Mouse (Mus musculus): Measurements from ENCODE around the gene BC055324. TPM values are rescaled to one million over a fixed set of nuclear protein-coding genes. Genes with fewer than 3 reads are reported as not detected.

Gene BC055324
- total RNA-seq, 4 experiments from 2014 or later = 0.95 to 2.5 (median 1.5) TPM

Other genes starting within 250 kb of the BC055324 start
- 100 to 1,000 TPM; 180 to 202 (median 190) TPM for gene Kifap3, start 215.2 kb downstream of the BC055324 start, total RNA-seq (2022)
- gene Scyl3, start 65.7 kb downstream of the BC055324 start, total RNA-seq (2022) = 10 to 100 TPM; 23.9 to 27.7 (median 24.9) TPM
- gene Mettl18, start 93 bp upstream of the BC055324 start, total RNA-seq (2022) = 1 to 10 TPM; 5.4 to 6.3 (median 5.9) TPM
- under 1 TPM in 1 of 4 experiments, not detected in 3; 0.12 TPM for gene Sele, start 53.4 kb upstream of the BC055324 start, total RNA-seq (2022)
- under 1 TPM in 1 of 4 experiments, not detected in 3; 0.32 TPM for gene Sell, start 67.2 kb upstream of the BC055324 start, total RNA-seq (2022)
- gene Selp, start 120.5 kb upstream of the BC055324 start, total RNA-seq (2022) = not detected
- gene F5, start 157.0 kb upstream of the BC055324 start, total RNA-seq (2022) = 1 to 10 TPM in 2 of 4 experiments, under 1 TPM in 2; 0.33 to 3.9 (median 1.0) TPM

Data from left cerebral cortex, adult 8-10 months (tissue).